ENCODE assay signal across 8 mouse cellular contexts in the genomic region with DNA sequence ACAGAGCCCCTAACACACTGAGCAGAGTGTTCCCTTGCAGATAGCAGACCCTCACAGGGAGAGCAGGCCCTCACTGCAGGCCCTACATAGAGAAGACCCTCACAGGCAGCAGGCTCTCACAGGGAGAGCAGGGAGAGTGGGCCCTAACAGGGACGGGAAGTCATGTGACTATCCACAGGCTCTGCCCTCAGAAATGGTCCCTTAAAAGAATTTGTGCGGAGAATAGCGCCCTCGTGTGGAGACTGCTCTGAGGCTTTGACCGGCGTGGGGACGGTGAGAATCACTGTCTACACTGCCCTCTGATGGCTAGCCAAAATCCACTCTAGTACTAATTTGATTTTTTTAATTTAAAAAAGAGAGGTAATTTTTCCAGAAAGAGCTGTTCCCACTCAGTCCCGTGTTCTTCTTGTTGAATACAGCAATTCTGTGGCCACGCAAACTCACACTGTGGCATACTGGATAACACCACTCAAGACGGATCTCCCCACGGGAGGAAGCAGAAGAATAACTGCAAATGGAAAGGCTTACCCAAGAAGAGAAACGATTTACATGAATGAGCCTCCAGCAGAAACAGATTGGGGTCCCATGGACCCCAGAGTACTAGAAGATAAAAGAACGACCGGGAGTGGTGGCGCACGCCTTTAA. TPM values are rescaled to one million over a fixed set of nuclear protein-coding genes. Genes with fewer than 3 reads are reported as not detected.
DNase-seq lines count a peak whose midpoint lies in the region; ATAC-seq and TF ChIP-seq lines count a peak whose summit lies in the region.

No protein-coding gene starts in this region.

- 34% methylated on average over 16 of the region's 16 CpGs for WGBS in heart, embryonic 14.5 days
- 38% methylated on average over 16 of the region's 16 CpGs for WGBS in liver, embryonic 11.5 days
- 36% methylated on average over 16 of the region's 16 CpGs for WGBS in stomach, embryonic 14.5 days

- H3K9me3 ChIP-seq in heart, embryonic 14.5 days (ENCODE audit: control insufficient read depth, low read length) = no peaks in the 10 kb centered on the region
- H3K9me3 ChIP-seq in liver, embryonic 11.5 days (ENCODE audit: control insufficient read depth, low read length) = no peaks in the 10 kb centered on the region
- H3K9me3 ChIP-seq in stomach, embryonic 14.5 days (ENCODE audit: control insufficient read depth, low read depth, low read length) = no peaks in the 10 kb centered on the region

- peak overlapping the region; percentile 34 for H3K4me2 ChIP-seq in heart, embryonic 14.5 days (ENCODE audit: low read length)
- no peak overlapping the region for H3K4me2 ChIP-seq in liver, embryonic 11.5 days
- H3K4me2 ChIP-seq in stomach, embryonic 14.5 days (replicated peaks; ENCODE audit: low read depth, low read length) = no peak overlapping the region

- 0 out of 4 replicates have a peak overlapping the region, but pooled peaks of 1 of the 2 experiments have one; percentile 16 for H3K27ac ChIP-seq in heart, embryonic 14.5 days (replicated peaks in 1 of 2; ENCODE audit: control insufficient read depth in 1 of 2, insufficient read depth in 1 of 2, low read depth in 2 of 2, low read length in 2 of 2)
- H3K27ac ChIP-seq in liver, embryonic 11.5 days (ENCODE audit: low read depth, low read length) = no peak overlapping the region
- H3K27ac ChIP-seq in stomach, embryonic 14.5 days (ENCODE audit: low read length) = no peak overlapping the region

- no peak overlapping the region for H3K4me3 ChIP-seq in C2C12 (ENCODE audit: insufficient read depth, poor library complexity, severe bottlenecking)
- no peak overlapping the region for H3K4me3 ChIP-seq in heart, embryonic 14.5 days (ENCODE audit: control insufficient read depth in 1 of 2, insufficient read depth in 1 of 2, low read depth in 1 of 2, low read length in 2 of 2)
- no peak overlapping the region for H3K4me3 ChIP-seq in liver, embryonic 11.5 days (ENCODE audit: low read depth, low read length)
- H3K4me3 ChIP-seq in stomach, embryonic 14.5 days (ENCODE audit: low read depth, low read length) = no peak overlapping the region

- peaks cover 11 to 24% of the 10 kb centered on the region in 2 experiments for H3K4me1 ChIP-seq in heart, embryonic 14.5 days (ENCODE audit: control insufficient read depth in 2 of 2, insufficient read depth in 2 of 2, low read length in 2 of 2)
- peaks cover 7% of the 10 kb centered on the region for H3K4me1 ChIP-seq in liver, embryonic 11.5 days (replicated peaks; ENCODE audit: control insufficient read depth, insufficient read depth, low read length)
- peaks cover 13% of the 10 kb centered on the region; the same call in 1 of the 2 replicates for H3K4me1 ChIP-seq in stomach, embryonic 14.5 days (ENCODE audit: control insufficient read depth, insufficient read depth, low read length)

- H3K9ac ChIP-seq in heart, embryonic 14.5 days (ENCODE audit: low read length) = peak overlapping the region; percentile 44; the same call in 1 of the 2 replicates
- H3K9ac ChIP-seq in liver, embryonic 11.5 days (ENCODE audit: low read depth, low read length) = no peak overlapping the region
- no peak overlapping the region for H3K9ac ChIP-seq in stomach, embryonic 14.5 days (replicated peaks; ENCODE audit: low read depth, low read length)

- no peaks in the 10 kb centered on the region for H3K79me2 ChIP-seq in C2C12 (ENCODE audit: control insufficient read depth, insufficient read depth)

- ATAC-seq in heart, embryonic 14.5 days (ENCODE audit: insufficient number of reproducible peaks, insufficient read depth, low FRiP score, low read depth) = 0 out of 2 replicates have a peak, but pooled peaks have one; percentile 54
- ATAC-seq in liver, embryonic 11.5 days (replicated peaks; ENCODE audit: low FRiP score) = peak; percentile 83
- peak; percentile 81 for ATAC-seq in stomach, embryonic 14.5 days (ENCODE audit: insufficient number of reproducible peaks, insufficient read depth, low FRiP score, low read depth)

- no peaks in the 10 kb centered on the region for H3K27me3 ChIP-seq in C2C12 (ENCODE audit: control insufficient read depth, insufficient read depth, insufficient read length)
- H3K27me3 ChIP-seq in heart, embryonic 14.5 days (ENCODE audit: control insufficient read depth, insufficient read depth, low read length) = no peaks in the 10 kb centered on the region
- H3K27me3 ChIP-seq in liver, embryonic 11.5 days (replicated peaks; ENCODE audit: control insufficient read depth, insufficient read depth, low read length) = no peaks in the 10 kb centered on the region
- H3K27me3 ChIP-seq in stomach, embryonic 14.5 days (ENCODE audit: control insufficient read depth, insufficient read depth, low read length) = no peaks in the 10 kb centered on the region

- TF ChIP-seq CTCF in C2C12 (IDR thresholded peaks at IDR 0.05; ENCODE audit: control insufficient read depth, insufficient read depth, insufficient read length) = peak; percentile 81

- no peaks in the 10 kb centered on the region for H3K79me3 ChIP-seq in C2C12 (ENCODE audit: low read depth)

- peak; percentile 94 for DNase-seq in brain, adult 2 months (ENCODE audit: low read depth, low spot score)
- DNase-seq in fibroblast of lung, adult 2 months (ENCODE audit: low read depth) = peak; percentile 46
- peak; percentile 90 for DNase-seq in kidney, postnatal 10 days
- peak; percentile 82 for DNase-seq in liver, embryonic 11.5 days (ENCODE audit: low spot score)
- DNase-seq in natural killer cell, adult 2 months (ENCODE audit: low spot score in 2 of 2) = peak; percentile 76 to 82

- no peak overlapping the region for H3ac ChIP-seq in C2C12 (ENCODE audit: control insufficient read depth, insufficient read length, low read depth)

- no peaks in the 10 kb centered on the region for H3K36me3 ChIP-seq in C2C12 (ENCODE audit: control insufficient read depth, insufficient read depth)
- peaks cover 14% of the 10 kb centered on the region for H3K36me3 ChIP-seq in heart, embryonic 14.5 days (ENCODE audit: control insufficient read depth, insufficient read depth, low read length)
- no peaks in the 10 kb centered on the region for H3K36me3 ChIP-seq in liver, embryonic 11.5 days (ENCODE audit: control insufficient read depth, insufficient read depth, low read length)
- no peaks in the 10 kb centered on the region for H3K36me3 ChIP-seq in stomach, embryonic 14.5 days (ENCODE audit: control insufficient read depth, insufficient read depth, low read length)

TF ChIP-seq in C2C12, 6 proteins besides CTCF, POLR2A, EP300 and RAD21:
- TF ChIP-seq MAX (IDR thresholded peaks at IDR 0.05) (no peak), USF1 (IDR thresholded peaks at IDR 0.05; ENCODE audit: low read depth) (peak; percentile 85), MYOG (IDR thresholded peaks at IDR 0.05; ENCODE audit: control insufficient read depth, extremely low read depth, insufficient read length) (no peak)

RNA-seq across cellular contexts. Expression of a gene that starts 14.2 kb away (rescaled TPM):
- polyA plus RNA-seq in C2C12 (2012; fragmentation: generic; extraction: Trizol) = 7.8 TPM
- polyA plus RNA-seq in heart, embryonic 14.5 days (2014; fragmentation: Nextera tagmentation; extraction: Ambion mirVana) = 57.2 and 64.9 TPM in 2 replicates
- 19.2 and 20.8 TPM in 2 replicates for polyA plus RNA-seq in liver, embryonic 11.5 days (2014; fragmentation: Nextera tagmentation; extraction: Ambion mirVana)
- polyA plus RNA-seq in stomach, embryonic 14.5 days (2014; fragmentation: Nextera tagmentation; extraction: Ambion mirVana) = 17.0 and 18.7 TPM in 2 replicates

RNA-seq across cellular contexts. Expression of a gene that starts 14.9 kb away (rescaled TPM):
- not detected for polyA plus RNA-seq in C2C12 (2012; fragmentation: generic; extraction: Trizol)
- polyA plus RNA-seq in heart, embryonic 14.5 days (2014; fragmentation: Nextera tagmentation; extraction: Ambion mirVana) = 0.18 and 0.19 TPM in 2 replicates
- not detected in 2 replicates for polyA plus RNA-seq in liver, embryonic 11.5 days (2014; fragmentation: Nextera tagmentation; extraction: Ambion mirVana)
- polyA plus RNA-seq in stomach, embryonic 14.5 days (2014; fragmentation: Nextera tagmentation; extraction: Ambion mirVana) = not detected in 2 replicates
